Mouse (Mus musculus): Measurements from ENCODE around the gene Cfap74.

GRCm38 (mm10) chr4:155466080-155466479, 57.1 kb downstream of the Cfap74 start:
- TF ChIP-seq CTCF (IDR thresholded peaks at IDR 0.05; ENCODE audit: low read depth) (no peak), EP300 (IDR thresholded peaks at IDR 0.05; ENCODE audit: low read depth) (no peak)

Measured in heart, postnatal 0 days (tissue).